Mouse (Mus musculus) MEL (cell line): ENCODE data around the gene Ubap1l.

Source experiments
- CTCF ChIP-seq, 3 experiments: IDR thresholded peaks in 2 of 3; conservative IDR thresholded peaks in 1 of 3; 2 replicates each; pipeline ENCODE4 v1.5.1; 2011 to 2012; ENCODE audit warnings: low read length in 3 of 3, low read depth in 2 of 3, mild to moderate bottlenecking in 2 of 3, improper control_type of control experiment in 1 of 3, inconsistent platforms in 1 of 3, mixed read lengths in 1 of 3, moderate library complexity in 1 of 3; ENCODE audit not compliant: control insufficient read depth in 1 of 3, insufficient read depth in 1 of 3, poor library complexity in 1 of 3, severe bottlenecking in 1 of 3
- EP300 ChIP-seq, 2 experiments: IDR thresholded peaks; 2 replicates each; pipeline ENCODE4 v1.6.1; 2011; ENCODE audit warnings: improper control_type of control experiment in 2 of 2, low read length in 2 of 2, low read depth in 1 of 2, mild to moderate bottlenecking in 1 of 2
- JUND ChIP-seq: IDR thresholded peaks from 2 replicates; pipeline ENCODE4 v1.6.1; 2011; ENCODE audit warnings: low read depth, mild to moderate bottlenecking, improper control_type of control experiment, low read length

DNA sequence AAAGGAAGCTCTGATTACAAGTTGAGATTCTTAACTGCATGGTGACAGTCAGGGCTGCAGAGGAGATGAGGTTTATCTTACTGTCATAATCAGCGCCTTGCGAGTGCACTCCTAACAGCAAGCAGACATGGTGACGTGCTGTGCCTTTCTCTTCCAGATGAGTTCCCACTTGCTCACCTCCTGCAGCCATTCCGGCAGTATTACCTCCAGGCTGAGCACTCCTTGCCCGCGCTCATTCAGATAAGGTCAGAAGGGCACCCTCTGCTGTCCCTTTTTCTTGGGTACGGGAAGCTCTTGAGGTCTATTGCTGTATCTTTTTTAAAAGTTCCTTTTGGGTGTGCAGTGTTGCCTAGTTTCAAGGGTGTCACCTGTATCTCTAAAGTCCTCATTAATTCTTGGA is 4.3 kb upstream of the Ubap1l start:
- no peak for TF ChIP-seq EP300 (IDR thresholded peaks at IDR 0.05; ENCODE audit: low read depth in 1 of 2, low read length in 2 of 2)
- TF ChIP-seq CTCF (IDR thresholded peaks at IDR 0.05 in 2 of 3, conservative IDR thresholded peaks at IDR 0.05 in 1 of 3; ENCODE audit: control insufficient read depth in 1 of 3, insufficient read depth in 1 of 3, low read depth in 2 of 3, low read length in 3 of 3, poor library complexity in 1 of 3, severe bottlenecking in 1 of 3): no peak
- no peak for TF ChIP-seq JUND
